Mouse (Mus musculus) midbrain, embryonic 14.5 days (tissue): ENCODE measurements at regions not wholly inside any gene's neighbourhood (a gene's known extent, or its start where the extent isn't known, plus 50 kb on each side); places are given as distances from the start of the nearest gene placed in this dataset.
A peak's percentile ranks its signal among the peaks of the same experiment; 100 is the strongest.

Experiments
- ATAC-seq: fragments of 200-750 bp; cut with Nextera tagmentation; 2 replicates; pipeline ENCODE4 v1.8.0; 2017; ENCODE audit warnings: moderate number of reproducible peaks, moderate library complexity; ENCODE audit not compliant: low FRiP score, low TSS enrichment
- DNase-seq: peaks from one replicate; pipeline ENCODE4 v3.0.0-alpha.2; 2015
- H3K27ac ChIP-seq: fragments of 300-500 bp; sonication (generic); replicated peaks from 2 replicates; pipeline ENCODE4 v1.5.1; 2014; ENCODE audit warnings: mild to moderate bottlenecking, low read depth, low read length, moderate library complexity
- H3K27me3 ChIP-seq: fragments of 300-500 bp; sonication (generic); 2 replicates; pipeline ENCODE4 v1.6.1; 2014; ENCODE audit warnings: low read length, control low read depth, mixed read lengths; ENCODE audit not compliant: control insufficient read depth, insufficient read depth
- H3K36me3 ChIP-seq: fragments of 300-500 bp; sonication (generic); 2 replicates; pipeline ENCODE4 v1.6.1; 2014; ENCODE audit warnings: low read length, control low read depth; ENCODE audit not compliant: control insufficient read depth, insufficient read depth
- H3K4me1 ChIP-seq: fragments of 300-500 bp; sonication (generic); 2 replicates; pipeline ENCODE4 v1.6.1; 2014; ENCODE audit warnings: mild to moderate bottlenecking, antibody characterized with exemption, low read length, control low read depth; ENCODE audit not compliant: control insufficient read depth, insufficient read depth
- H3K4me2 ChIP-seq: fragments of 300-500 bp; sonication (generic); 2 replicates; pipeline ENCODE4 v1.6.1; 2014; ENCODE audit warnings: mild to moderate bottlenecking, low read length, moderate library complexity
- H3K4me3 ChIP-seq: fragments of 300-500 bp; sonication (generic); replicated peaks from 2 replicates; pipeline ENCODE4 v1.5.1; 2014; ENCODE audit warnings: low read depth, low read length
- H3K9ac ChIP-seq: fragments of 300-500 bp; sonication (generic); replicated peaks from 2 replicates; pipeline ENCODE4 v1.6.1; 2014; ENCODE audit warnings: mild to moderate bottlenecking, low read length, moderate library complexity
- H3K9me3 ChIP-seq: fragments of 300-500 bp; sonication (generic); 2 replicates; pipeline ENCODE4 v1.6.1; 2016; ENCODE audit warnings: low read length, control low read depth, mixed read lengths; ENCODE audit not compliant: control insufficient read depth
- WGBS: fragments of 180-500 bp; shearing (Covaris S2); extraction: QIAGEN DNeasy Blood & Tissue Kit; methylation state at CpG from one replicate; pipeline ENCODE4 v1.1.7; 2014; 5-methylcytosine and 5-hydroxymethylcytosine counted together

- Histone ChIP-seq H3K36me3 (no peaks in the 10 kb centered on the region), H3K27ac (no peak overlapping the region), H3K4me1 (no peaks in the 10 kb centered on the region), H3K9ac (no peak overlapping the region), H3K4me2 (no peak overlapping the region), H3K27me3 (no peaks in the 10 kb centered on the region), H3K9me3 (no peaks in the 10 kb centered on the region), H3K4me3 (no peak overlapping the region)
- ATAC-seq (no peak), DNase-seq (peak; percentile 19)
- WGBS, result 50% methylated on average over 3 of the region's 3 CpGs
Observed at GRCm38 (mm10) chr5:46787079-46787478, 929.7 kb upstream of the Lcorl start.

GRCm38 (mm10) chr5:46756094-46756493, 898.7 kb upstream of the Lcorl start:
- H3K27me3 ChIP-seq, result no peaks in the 10 kb centered on the region
- DNase-seq (peak; percentile 18), ATAC-seq (no peak)
- H3K4me1 ChIP-seq, result no peaks in the 10 kb centered on the region
- no peak overlapping the region for H3K4me2 ChIP-seq
- WGBS, result 42% methylated on average over 5 of the region's 5 CpGs
- H3K36me3 ChIP-seq, result no peaks in the 10 kb centered on the region
- H3K27ac ChIP-seq, result no peak overlapping the region
- H3K4me3 ChIP-seq, result no peak overlapping the region
- no peak overlapping the region for H3K9ac ChIP-seq
- no peaks in the 10 kb centered on the region for H3K9me3 ChIP-seq

GRCm38 (mm10) chr5:46740034-46740582, 882.7 kb upstream of the Lcorl start:
- no peak for DNase-seq
- Histone ChIP-seq H3K27me3 (no peaks in the 10 kb centered on the region), H3K36me3 (no peaks in the 10 kb centered on the region), H3K4me3 (no peak overlapping the region), H3K4me1 (0 out of 2 replicates have a peak, but pooled peaks cover 3% of the 10 kb centered on the region), H3K9ac (no peak overlapping the region), H3K4me2 (no peak overlapping the region), H3K9me3 (no peaks in the 10 kb centered on the region), H3K27ac (no peak overlapping the region)
- no peak for ATAC-seq
- 67% methylated on average over 2 of the region's 2 CpGs for WGBS

- no peaks in the 10 kb centered on the region for H3K36me3 ChIP-seq
- ATAC-seq, result no peak
Observed at GRCm38 (mm10) chr5:46732510-46732909, 875.1 kb upstream of the Lcorl start.

GRCm38 (mm10) chr5:46732025-46732424, 874.6 kb upstream of the Lcorl start:
- H3K4me2 ChIP-seq, result no peak overlapping the region

More at GRCm38 (mm10) chr5:46732510-46732909, 875.1 kb upstream of the Lcorl start:
- Histone ChIP-seq H3K4me3 (no peak overlapping the region), H3K4me1 (no peaks in the 10 kb centered on the region), H3K27ac (no peak overlapping the region), H3K27me3 (no peaks in the 10 kb centered on the region), H3K9me3 (no peaks in the 10 kb centered on the region), H3K9ac (no peak overlapping the region), H3K4me2 (no peak overlapping the region)
- WGBS, result 79% methylated on average over 3 of the region's 3 CpGs
- DNase-seq, result no peak

GRCm38 (mm10) chr5:46731297-46731696, 873.9 kb upstream of the Lcorl start:
- H3K36me3 ChIP-seq, result no peaks in the 10 kb centered on the region
- H3K27me3 ChIP-seq, result no peaks in the 10 kb centered on the region
- no peaks in the 10 kb centered on the region for H3K4me1 ChIP-seq
- no peak overlapping the region for H3K9ac ChIP-seq
- no peak for DNase-seq
- no peaks in the 10 kb centered on the region for H3K9me3 ChIP-seq
- whole genome bisulfite sequencing, result 72% methylated on average over 3 of the region's 3 CpGs
- no peak overlapping the region for H3K4me3 ChIP-seq
- H3K27ac ChIP-seq, result no peak overlapping the region
- no peak overlapping the region for H3K4me2 ChIP-seq
- no peak for ATAC-seq

More at GRCm38 (mm10) chr5:46732025-46732424, 874.6 kb upstream of the Lcorl start:
- Histone ChIP-seq H3K4me3 (no peak overlapping the region), H3K36me3 (no peaks in the 10 kb centered on the region), H3K9ac (no peak overlapping the region), H3K27ac (no peak overlapping the region), H3K9me3 (no peaks in the 10 kb centered on the region), H3K4me1 (no peaks in the 10 kb centered on the region), H3K27me3 (no peaks in the 10 kb centered on the region)
- 76% methylated on average over 5 of the region's 5 CpGs for WGBS
- peak; percentile 40; the same call in 1 of the 2 replicates for ATAC-seq
- DNase-seq, result no peak

- Histone ChIP-seq H3K9me3 (no peaks in the 10 kb centered on the region), H3K27me3 (no peaks in the 10 kb centered on the region), H3K9ac (no peak overlapping the region), H3K4me3 (no peak overlapping the region), H3K27ac (no peak overlapping the region), H3K4me2 (no peak overlapping the region), H3K36me3 (no peaks in the 10 kb centered on the region), H3K4me1 (no peaks in the 10 kb centered on the region)
- DNase-seq (no peak), ATAC-seq (no peak)
- WGBS, result 80% methylated on average over 3 of the region's 3 CpGs
Observed at GRCm38 (mm10) chr5:46709596-46709995, 852.2 kb upstream of the Lcorl start.

GRCm38 (mm10) chr5:46707845-46708244, 850.4 kb upstream of the Lcorl start:
- DNase-seq (no peak), ATAC-seq (no peak)

GRCm38 (mm10) chr5:46707021-46707420, 849.6 kb upstream of the Lcorl start:
- H3K9me3 ChIP-seq, result no peaks in the 10 kb centered on the region
- H3K27me3 ChIP-seq, result no peaks in the 10 kb centered on the region
- no peak overlapping the region for H3K4me3 ChIP-seq
- DNase-seq (no peak), ATAC-seq (no peak)
- H3K36me3 ChIP-seq, result no peaks in the 10 kb centered on the region
- no peaks in the 10 kb centered on the region for H3K4me1 ChIP-seq
- no peak overlapping the region for H3K4me2 ChIP-seq
- no peak overlapping the region for H3K9ac ChIP-seq
- H3K27ac ChIP-seq, result no peak overlapping the region
- 89% methylated on average over 5 of the region's 5 CpGs for WGBS

More at GRCm38 (mm10) chr5:46707845-46708244, 850.4 kb upstream of the Lcorl start:
- Histone ChIP-seq H3K9me3 (no peaks in the 10 kb centered on the region), H3K36me3 (no peaks in the 10 kb centered on the region), H3K4me3 (no peak overlapping the region), H3K4me2 (no peak overlapping the region), H3K4me1 (no peaks in the 10 kb centered on the region), H3K27ac (no peak overlapping the region), H3K27me3 (no peaks in the 10 kb centered on the region), H3K9ac (no peak overlapping the region)
- WGBS, result 90% methylated on average over 1 of the region's 1 CpGs
